Mouse (Mus musculus) activated CD4-positive, CD25-positive, alpha-beta regulatory T cell (primary cell): ENCODE measurements around the gene Nop2. TPM values are rescaled to one million over a fixed set of nuclear protein-coding genes. Genes with fewer than 3 reads are reported as not detected.

Source experiments
- polyA plus RNA-seq, 2 experiments: library from polyadenylated mRNA; unstranded; fragments of 100-300 nt; shearing (Covaris generic); gene quantifications; one replicate each; pipeline ENCODE4 v1.2.1; 2017

The Nop2 gene
- polyA plus RNA-seq = 10 to 100 TPM; 26.8 to 42.5 TPM

GRCm38 (mm10) chr6:125131302-125132156 lies at the start of gene Nop2:
Gene Nop2 (plus strand): TSS chr6:125131909.

GRCm38 (mm10) chr6:125095391-125096278 lies 36.1 kb upstream of the Nop2 start, which contains the start of gene Chd4:
Gene Chd4 (plus strand): TSS chr6:125095981.

GRCm38 (mm10) chr6:125145001-125145400 lies 13.3 kb downstream of the Nop2 start, which contains the start of gene Iffo1:
Gene Iffo1 (plus strand): TSS chr6:125145241.

GRCm38 (mm10) chr6:125166051-125166751 lies 34.5 kb downstream of the Nop2 start, which contains the start of gene Gapdh:
Gene Gapdh (minus strand): TSS chr6:125166467.

GRCm38 (mm10) chr6:125191332-125192015 lies 59.8 kb downstream of the Nop2 start, which contains the start of the genes Ncapd2 and Mrpl51:
Gene Ncapd2 (minus strand): TSS chr6:125191701.
Gene Mrpl51 (plus strand): TSS chr6:125191801.

Other genes with a start within 250 kb of the Nop2 start
- gene Cd4, start 243.7 kb upstream of the Nop2 start, polyA plus RNA-seq = 100 to 1,000 TPM; 318 to 460 TPM
- 10 to 100 TPM in 1 of 2 experiments, 1 to 10 TPM in 1; 7.9 to 13.9 TPM for gene Lag3, start 220.2 kb upstream of the Nop2 start, polyA plus RNA-seq
- 10 to 100 TPM; 48.9 to 51.3 TPM for gene Ptms, start 211.8 kb upstream of the Nop2 start, polyA plus RNA-seq
- gene Mlf2, start 200.5 kb upstream of the Nop2 start, polyA plus RNA-seq = 100 to 1,000 TPM; 180 to 204 TPM
- gene Cops7a, start 166.4 kb upstream of the Nop2 start, polyA plus RNA-seq = 10 to 100 TPM; 63.1 to 67.0 TPM
- under 1 TPM; 0.27 to 0.44 TPM for gene Pianp, start 135.2 kb upstream of the Nop2 start, polyA plus RNA-seq
- 10 to 100 TPM; 61.9 to 62.5 TPM for gene Zfp384, start 122.8 kb upstream of the Nop2 start, polyA plus RNA-seq
- gene Ing4, start 92.1 kb upstream of the Nop2 start, polyA plus RNA-seq = 100 to 1,000 TPM in 1 of 2 experiments, 10 to 100 TPM in 1; 69.9 to 101 TPM
- 10 to 100 TPM; 11.4 to 13.3 TPM for gene Acrbp, start 82.2 kb upstream of the Nop2 start, polyA plus RNA-seq
- 10 to 100 TPM; 17.3 to 20.6 TPM for gene Lpar5, start 64.0 kb upstream of the Nop2 start, polyA plus RNA-seq
- gene Chd4, start 35.9 kb upstream of the Nop2 start, polyA plus RNA-seq = 10 to 100 TPM; 59.3 to 68.3 TPM
- 10 to 100 TPM; 20.1 to 25.5 TPM for gene Iffo1, start 13.3 kb downstream of the Nop2 start, polyA plus RNA-seq
- 100 to 1,000 TPM; 334 to 346 TPM for gene Gapdh, start 34.6 kb downstream of the Nop2 start, polyA plus RNA-seq
- gene Ncapd2, start 59.8 kb downstream of the Nop2 start, polyA plus RNA-seq = 10 to 100 TPM; 31.2 to 32.5 TPM
- gene Mrpl51, start 59.9 kb downstream of the Nop2 start, polyA plus RNA-seq = 100 to 1,000 TPM; 101 to 117 TPM
- 10 to 100 TPM; 38.0 to 43.4 TPM for gene Vamp1, start 83.6 kb downstream of the Nop2 start, polyA plus RNA-seq
- gene Tapbpl, start 100.0 kb downstream of the Nop2 start, polyA plus RNA-seq = 100 to 1,000 TPM in 1 of 2 experiments, 10 to 100 TPM in 1; 87.5 to 133 TPM
- gene Cd27, start 105.1 kb downstream of the Nop2 start, polyA plus RNA-seq = 100 to 1,000 TPM; 384 to 542 TPM
- 1 to 10 TPM in 1 of 2 experiments, under 1 TPM in 1; 0.71 to 1.2 TPM for gene Tuba3a, start 154.1 kb downstream of the Nop2 start, polyA plus RNA-seq
- gene Ltbr, start 182.0 kb downstream of the Nop2 start, polyA plus RNA-seq = 1 to 10 TPM in 1 of 2 experiments, under 1 TPM in 1; 0.50 to 2.3 TPM
- under 1 TPM; 0.08 to 0.23 TPM for gene Scnn1a, start 188.8 kb downstream of the Nop2 start, polyA plus RNA-seq
- gene Tnfrsf1a, start 217.5 kb downstream of the Nop2 start, polyA plus RNA-seq = 10 to 100 TPM; 24.1 to 29.1 TPM
- under 1 TPM in 1 of 2 experiments, not detected in 1; 0.11 TPM for gene Plekhg6, start 248.9 kb downstream of the Nop2 start, polyA plus RNA-seq